Mouse (Mus musculus) liver, postnatal 0 days (tissue): ENCODE results near the gene Srsf7.
"Not testable (repeated sequence)": the region's sequence is repeated elsewhere in the genome, so short reads cannot be mapped to it uniquely, and the experiment has no call there.

Experiments
- CTCF ChIP-seq: sonication (generic); IDR thresholded peaks from 2 replicates; pipeline ENCODE4 v1.5.1; 2016; ENCODE audit warnings: antibody characterized with exemption, low read depth
- EP300 ChIP-seq: IDR thresholded peaks from 2 replicates; pipeline ENCODE4 v1.6.1; 2016; ENCODE audit warnings: antibody characterized with exemption, low read depth, mild to moderate bottlenecking

DNA sequence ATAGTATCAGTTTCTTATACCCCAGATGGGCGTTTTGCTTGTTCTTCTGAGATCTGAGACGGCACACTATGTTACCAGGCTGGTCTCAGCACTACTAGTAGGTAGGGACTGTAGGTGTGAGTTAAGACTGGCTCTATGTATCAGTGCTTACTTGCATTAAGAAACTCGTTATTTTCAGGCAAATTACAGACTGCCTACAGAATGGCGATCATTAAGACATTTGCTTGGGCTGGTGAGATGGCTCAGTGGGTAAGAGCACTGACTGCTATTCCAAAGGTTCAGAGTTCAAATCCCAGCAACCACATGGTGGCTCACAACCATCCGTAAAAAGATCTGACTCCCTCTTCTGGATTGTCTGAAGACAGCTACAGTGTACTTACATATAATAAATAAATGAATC, 18.0 kb upstream of the Srsf7 start:
- not testable (repeated sequence) for TF ChIP-seq CTCF, EP300
